Mouse (Mus musculus) liver, adult 2 months (tissue): ENCODE data around the gene Tnfrsf22. TPM values are rescaled to one million over a fixed set of nuclear protein-coding genes. Genes with fewer than 3 reads are reported as not detected.

Source experiments
- DNase-seq: peaks from one replicate; pipeline ENCODE4 v3.0.0-alpha.2; 2011; ENCODE audit warnings: low read depth, low spot score; ENCODE audit errors: extremely low read depth
- H3K27ac ChIP-seq: fragments of 200-500 bp; replicated peaks from 2 replicates; pipeline ENCODE4 v1.5.1; 2012; ENCODE audit warnings: low read depth, mild to moderate bottlenecking, control low read depth, inconsistent platforms, low read length; ENCODE audit not compliant: insufficient read depth
- H3K27me3 ChIP-seq: fragments of 200-500 bp; 2 replicates; pipeline ENCODE4 v1.6.1; 2012; ENCODE audit warnings: mild to moderate bottlenecking, moderate library complexity, low read length, inconsistent platforms; ENCODE audit not compliant: control insufficient read depth, insufficient read depth
- H3K36me3 ChIP-seq: fragments of 200-500 bp; 2 replicates; pipeline ENCODE4 v1.6.1; 2012; ENCODE audit warnings: low read length, inconsistent platforms; ENCODE audit not compliant: control insufficient read depth, insufficient read depth
- H3K4me1 ChIP-seq: fragments of 200-500 bp; 2 replicates; pipeline ENCODE4 v1.6.1; 2011; ENCODE audit warnings: low read length; ENCODE audit not compliant: control insufficient read depth, insufficient read depth
- H3K4me3 ChIP-seq: fragments of 200-500 bp; 2 replicates; pipeline ENCODE4 v1.5.1; 2011; ENCODE audit warnings: low read depth, mild to moderate bottlenecking, control low read depth, low read length, moderate library complexity; ENCODE audit not compliant: insufficient read depth
- H3K79me2 ChIP-seq: fragments of 200-500 bp; 2 replicates; pipeline ENCODE4 v1.6.1; 2012; ENCODE audit warnings: inconsistent platforms, mild to moderate bottlenecking, low read length, moderate library complexity; ENCODE audit not compliant: control insufficient read depth, insufficient read depth
- H3K9ac ChIP-seq: fragments of 200-500 bp; 2 replicates; pipeline ENCODE4 v1.6.1; 2012; ENCODE audit warnings: low read depth, mild to moderate bottlenecking, control low read depth, inconsistent platforms, low read length
- CTCF ChIP-seq: fragments of 200-500 bp; IDR thresholded peaks from 2 replicates; pipeline ENCODE4 v1.5.1; 2011; ENCODE audit warnings: low read depth, low read length, control low read depth
- POLR2A ChIP-seq: fragments of 200-500 bp; IDR thresholded peaks from 2 replicates; pipeline ENCODE4 v1.6.1; 2011; ENCODE audit warnings: low read length, control low read depth; ENCODE audit not compliant: insufficient read depth; ENCODE audit errors: extremely low read depth
- WGBS: fragments of 180-500 bp; shearing (Covaris S2); methylation state at CpG from one replicate; pipeline ENCODE4 v1.1.7; 2018; 5-methylcytosine and 5-hydroxymethylcytosine counted together
- polyA plus RNA-seq: library from polyadenylated mRNA; depleted of rRNA; stranded (reverse); fragments of >200 nt; gene quantifications from 2 replicates; pipeline ENCODE4 v1.2.3, GENCODE M21; 2012; rRNA removed
- total RNA-seq: library from RNA; depleted of rRNA; stranded (reverse); fragments of >200 nt; gene quantifications from 2 replicates; pipeline ENCODE4 v1.2.3, GENCODE M21; 2014; rRNA removed

Gene Tnfrsf22
- total and polyA plus RNA-seq, 2 experiments = 0.37 to 0.93 TPM

GRCm38 (mm10) chr7:143592255-143592654 is 57.2 kb downstream of the Tnfrsf22 start:
- H3K4me3 ChIP-seq = no peak overlapping the region
- peaks cover 6% of the 10 kb centered on the region; the same call in 1 of the 2 replicates for H3K36me3 ChIP-seq
- H3K27me3 ChIP-seq = no peaks in the 10 kb centered on the region
- H3K4me1 ChIP-seq = 0 out of 2 replicates have a peak, but pooled peaks cover 2% of the 10 kb centered on the region
- H3K27ac ChIP-seq = no peak overlapping the region
- TF ChIP-seq POLR2A = no peak
- no peak for TF ChIP-seq CTCF
- peaks cover 11% of the 10 kb centered on the region; the same call in 1 of the 2 replicates for H3K79me2 ChIP-seq
- no peak overlapping the region for H3K9ac ChIP-seq
- WGBS = 93% methylated on average over 10 of the region's 10 CpGs
- DNase-seq = no peak

GRCm38 (mm10) chr7:143588006-143588405 is 61.5 kb downstream of the Tnfrsf22 start:
- no peak overlapping the region for H3K9ac ChIP-seq
- H3K36me3 ChIP-seq = peaks cover 19% of the 10 kb centered on the region
- H3K27ac ChIP-seq = no peak overlapping the region
- WGBS = 39% methylated on average over 4 of the region's 4 CpGs
- 0 out of 2 replicates have a peak, but pooled peaks cover 5% of the 10 kb centered on the region for H3K79me2 ChIP-seq
- TF ChIP-seq POLR2A = no peak
- no peak for TF ChIP-seq CTCF
- no peaks in the 10 kb centered on the region for H3K4me1 ChIP-seq
- H3K27me3 ChIP-seq = no peaks in the 10 kb centered on the region
- no peak overlapping the region for H3K4me3 ChIP-seq
- DNase-seq = peak; percentile 51

- WGBS = 46% methylated on average over 5 of the region's 5 CpGs
- Histone ChIP-seq H3K4me3 (no peak overlapping the region), H3K79me2 (0 out of 2 replicates have a peak, but pooled peaks cover 2% of the 10 kb centered on the region), H3K36me3 (peaks cover 22% of the 10 kb centered on the region), H3K9ac (no peak overlapping the region), H3K27ac (no peak overlapping the region), H3K4me1 (no peaks in the 10 kb centered on the region), H3K27me3 (no peaks in the 10 kb centered on the region)
- DNase-seq = peak; percentile 64
- no peak for TF ChIP-seq CTCF
- TF ChIP-seq POLR2A = no peak
Measured at GRCm38 (mm10) chr7:143587586-143587985, 61.9 kb downstream of the Tnfrsf22 start.

Other genes with a start within 250 kb of the Tnfrsf22 start
- 2.4 and 4.4 TPM in 2 replicates for gene Cdkn1c, start 188.6 kb downstream of the Tnfrsf22 start, total RNA-seq
- gene Cdkn1c, start 188.6 kb downstream of the Tnfrsf22 start, polyA plus RNA-seq = 2.2 and 5.2 TPM in 2 replicates
- gene Slc22a18, start 175.9 kb downstream of the Tnfrsf22 start, total RNA-seq = 64.4 and 95.4 TPM in 2 replicates
- 344 and 377 TPM in 2 replicates for gene Slc22a18, start 175.9 kb downstream of the Tnfrsf22 start, polyA plus RNA-seq
- gene Phlda2, start 146.5 kb downstream of the Tnfrsf22 start, total RNA-seq = 0.28 TPM in 1 of 2 replicates, not detected in the other
- 0.40 TPM in 1 of 2 replicates, not detected in the other for gene Phlda2, start 146.5 kb downstream of the Tnfrsf22 start, polyA plus RNA-seq
- 40.7 and 42.0 TPM in 2 replicates for gene Nap1l4, start 100.6 kb downstream of the Tnfrsf22 start, total RNA-seq
- 24.0 and 25.7 TPM in 2 replicates for gene Nap1l4, start 100.6 kb downstream of the Tnfrsf22 start, polyA plus RNA-seq
- 13.6 and 17.9 TPM in 2 replicates for gene Cars, start 49.6 kb downstream of the Tnfrsf22 start, total RNA-seq
- gene Cars, start 49.6 kb downstream of the Tnfrsf22 start, polyA plus RNA-seq = 15.2 and 20.0 TPM in 2 replicates
- 0.37 and 0.87 TPM in 2 replicates for gene Tnfrsf26, start 20.9 kb downstream of the Tnfrsf22 start, total RNA-seq
- 0.12 and 0.26 TPM in 2 replicates for gene Tnfrsf26, start 20.9 kb downstream of the Tnfrsf22 start, polyA plus RNA-seq
- 0.34 TPM in 1 of 2 replicates, not detected in the other for gene Tnfrsf23, start 36.2 kb upstream of the Tnfrsf22 start, total RNA-seq
- gene Tnfrsf23, start 36.2 kb upstream of the Tnfrsf22 start, polyA plus RNA-seq = 0.49 and 0.54 TPM in 2 replicates
- 2.7 and 2.8 TPM in 2 replicates for gene Osbpl5, start 107.3 kb upstream of the Tnfrsf22 start, total RNA-seq
- 3.0 and 3.8 TPM in 2 replicates for gene Osbpl5, start 107.3 kb upstream of the Tnfrsf22 start, polyA plus RNA-seq
- not detected in 2 replicates for gene Mrgprg, start 117.3 kb upstream of the Tnfrsf22 start, total RNA-seq
- 0.05 TPM in 1 of 2 replicates, not detected in the other for gene Mrgprg, start 117.3 kb upstream of the Tnfrsf22 start, polyA plus RNA-seq
- gene Mrgpre, start 134.8 kb upstream of the Tnfrsf22 start, total RNA-seq = 0.09 and 0.54 TPM in 2 replicates
- 0.52 and 0.78 TPM in 2 replicates for gene Mrgpre, start 134.8 kb upstream of the Tnfrsf22 start, polyA plus RNA-seq
- gene Nadsyn1, start 173.2 kb upstream of the Tnfrsf22 start, total RNA-seq = 22.5 and 32.8 TPM in 2 replicates
- gene Nadsyn1, start 173.2 kb upstream of the Tnfrsf22 start, polyA plus RNA-seq = 19.6 and 25.7 TPM in 2 replicates
- 85.9 and 101 TPM in 2 replicates for gene Dhcr7, start 173.5 kb upstream of the Tnfrsf22 start, total RNA-seq
- 282 and 283 TPM in 2 replicates for gene Dhcr7, start 173.5 kb upstream of the Tnfrsf22 start, polyA plus RNA-seq
- gene Gm498, start 217.2 kb upstream of the Tnfrsf22 start, total RNA-seq = not detected in 2 replicates
- not detected in 2 replicates for gene Gm498, start 217.2 kb upstream of the Tnfrsf22 start, polyA plus RNA-seq